Mouse (Mus musculus): ENCODE data around the gene Fyn. TPM values are rescaled to one million over a fixed set of nuclear protein-coding genes. Genes with fewer than 3 reads are reported as not detected.

Gene Fyn
- polyA plus RNA-seq (2016; fragmentation: Nextera tagmentation; extraction: Ambion mirVana), result 20.5 and 21.4 TPM in 2 replicates

DNA sequence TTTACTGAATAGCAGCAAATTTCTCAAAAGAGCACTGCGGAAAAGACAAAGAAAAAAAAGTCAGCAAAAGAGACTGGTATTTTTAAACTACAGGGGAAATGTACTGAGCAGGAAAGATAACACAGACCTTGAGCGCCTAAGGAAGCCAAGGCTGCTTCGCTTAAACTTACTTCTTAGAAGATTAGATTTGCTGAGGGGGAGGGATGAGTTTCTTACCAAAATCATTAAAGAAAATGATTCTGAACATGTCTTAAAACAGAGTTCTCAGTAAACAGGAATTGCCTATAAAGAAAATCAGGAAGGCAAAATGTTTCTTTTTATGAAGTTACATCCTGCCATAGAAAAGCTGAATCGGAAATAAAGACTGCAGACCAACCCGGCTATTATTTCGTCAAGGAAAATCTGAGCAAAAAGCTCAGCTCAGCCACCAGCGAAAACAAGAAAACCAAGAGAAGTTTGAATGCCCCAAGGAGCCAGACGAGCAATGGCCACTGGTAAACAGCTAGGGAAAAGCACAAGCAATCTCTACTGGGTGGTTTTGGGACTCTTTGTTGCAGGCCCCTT lies at the start of gene Fyn:
Fyn (plus strand) TSS at position 284 of the 564 bp plus-strand sequence.
- no peaks in the 10 kb centered on the region for H3K9me3 ChIP-seq
- DNase-seq (ENCODE audit: extremely low spot score, low spot score), result no peak
- peak within 1 kb of the TSS; percentile 85 for H3K4me3 ChIP-seq
- peak within 1 kb of the TSS; percentile 96 for H3K27ac ChIP-seq
- H3K4me1 ChIP-seq, result peaks cover 43% of the 10 kb centered on the region
- WGBS, result 37% methylated on average over 8 of the region's 8 CpGs
- no peaks in the 10 kb centered on the region for H3K36me3 ChIP-seq (replicated peaks)
- H3K27me3 ChIP-seq (ENCODE audit: poor library complexity, severe bottlenecking), result peaks cover 16% of the 10 kb centered on the region

DNA sequence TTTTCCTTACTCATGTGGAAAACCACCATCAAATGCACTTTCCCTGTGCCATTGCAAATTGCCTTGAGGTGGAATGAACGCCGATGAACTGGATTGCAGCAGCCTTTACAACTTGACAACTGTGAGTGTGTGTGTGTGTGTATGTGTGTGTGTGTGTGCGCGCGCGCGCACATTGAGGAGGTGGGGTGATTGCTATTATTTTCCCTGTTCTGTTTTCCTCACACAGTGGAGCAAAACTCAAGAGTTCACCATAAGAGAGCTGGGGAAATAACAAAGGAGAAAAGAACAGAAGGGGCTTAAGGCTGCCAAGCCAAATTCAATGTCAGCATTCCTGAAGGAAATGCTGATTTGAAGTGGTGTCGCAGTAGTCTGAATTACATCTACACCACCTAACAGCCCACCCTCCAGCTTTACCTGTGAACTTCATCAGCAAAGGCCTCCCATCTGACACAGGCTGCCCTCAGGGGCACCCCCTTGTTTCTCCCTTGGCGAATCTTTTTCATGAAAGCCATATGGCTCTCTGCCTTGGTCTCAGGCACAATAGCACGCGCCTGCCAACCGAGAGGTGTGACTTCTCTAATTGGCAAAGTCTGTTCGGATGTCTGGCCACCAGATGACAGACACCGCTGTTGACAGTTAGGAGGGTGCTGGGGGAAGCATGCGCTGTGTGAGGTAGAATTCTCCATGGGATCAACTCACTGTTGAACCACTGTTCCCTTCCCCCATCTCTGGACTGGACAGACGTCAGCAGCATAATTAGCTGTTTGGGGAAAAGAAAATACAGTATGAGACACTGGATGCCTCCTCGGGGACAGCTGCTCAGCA lies 47.6 kb upstream of the Fyn start:
- H3K4me1 ChIP-seq, result peaks cover 20% of the 10 kb centered on the region
- 0 out of 2 replicates have a peak overlapping the region, but pooled peaks have one; percentile 20 for H3K27ac ChIP-seq
- no peak overlapping the region for H3K4me3 ChIP-seq
- H3K36me3 ChIP-seq (replicated peaks), result no peaks in the 10 kb centered on the region
- H3K9me3 ChIP-seq, result no peaks in the 10 kb centered on the region
- peak; percentile 26 for DNase-seq (ENCODE audit: extremely low spot score, low spot score)
- no peaks in the 10 kb centered on the region for H3K27me3 ChIP-seq (ENCODE audit: poor library complexity, severe bottlenecking)
- 76% methylated on average over 17 of the region's 17 CpGs for WGBS

DNA sequence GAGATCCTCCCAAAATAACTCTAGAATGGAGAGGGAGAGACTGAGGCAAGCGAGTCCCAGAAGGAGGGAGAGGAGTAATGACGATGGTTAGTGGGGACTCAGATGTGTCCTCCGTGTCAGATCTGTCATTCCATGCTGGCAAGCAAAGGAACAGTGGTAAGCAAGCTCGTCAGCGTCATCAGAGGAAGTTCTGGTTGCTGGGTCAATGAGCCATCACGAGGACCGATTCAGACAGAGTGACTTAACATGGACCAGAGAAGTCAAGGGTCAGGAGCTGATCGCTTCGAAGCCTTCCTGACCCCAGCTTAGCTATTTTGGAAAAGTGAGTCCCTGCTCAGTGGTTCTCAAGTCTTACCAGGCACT lies 47.1 kb upstream of the Fyn start:
- WGBS, result 81% methylated on average over 9 of the region's 9 CpGs
- DNase-seq (ENCODE audit: extremely low spot score, low spot score), result no peak
- H3K4me3 ChIP-seq, result no peak overlapping the region
- H3K27me3 ChIP-seq (ENCODE audit: poor library complexity, severe bottlenecking), result no peaks in the 10 kb centered on the region
- H3K36me3 ChIP-seq (replicated peaks), result no peaks in the 10 kb centered on the region
- peaks cover 18% of the 10 kb centered on the region for H3K4me1 ChIP-seq
- H3K9me3 ChIP-seq, result no peaks in the 10 kb centered on the region
- H3K27ac ChIP-seq, result no peak overlapping the region

DNA sequence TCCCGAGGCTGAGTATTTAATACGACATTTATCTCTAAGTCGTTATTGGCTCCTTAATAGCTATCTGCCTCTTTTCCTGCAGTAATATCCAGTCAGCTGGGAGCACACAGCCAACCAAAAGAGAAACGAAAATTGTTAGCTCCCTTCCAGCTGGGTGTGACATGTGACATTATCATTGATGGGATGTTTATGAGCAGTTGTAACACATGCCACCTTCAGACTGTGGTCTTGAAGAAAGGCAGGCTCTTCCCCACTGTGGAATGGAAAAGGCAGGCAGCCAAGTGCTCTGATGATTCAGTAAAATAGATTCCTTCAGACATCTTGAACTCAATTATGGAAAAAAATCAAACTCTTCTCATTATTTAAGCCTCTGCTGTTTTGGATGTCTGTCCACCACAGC lies 46.5 kb upstream of the Fyn start:
- no peaks in the 10 kb centered on the region for H3K9me3 ChIP-seq
- no peaks in the 10 kb centered on the region for H3K36me3 ChIP-seq (replicated peaks)
- DNase-seq (ENCODE audit: extremely low spot score, low spot score), result no peak
- H3K27me3 ChIP-seq (ENCODE audit: poor library complexity, severe bottlenecking), result no peaks in the 10 kb centered on the region
- H3K4me3 ChIP-seq, result no peak overlapping the region
- peaks cover 15% of the 10 kb centered on the region for H3K4me1 ChIP-seq
- H3K27ac ChIP-seq, result no peak overlapping the region
- 85% methylated on average over 4 of the region's 4 CpGs for WGBS

- DNase-seq (ENCODE audit: extremely low spot score, low spot score), result no peak
- Histone ChIP-seq H3K9me3 (no peaks in the 10 kb centered on the region), H3K4me1 (peaks cover 14% of the 10 kb centered on the region), H3K27me3 (ENCODE audit: poor library complexity, severe bottlenecking) (no peaks in the 10 kb centered on the region), H3K27ac (no peak overlapping the region), H3K36me3 (replicated peaks) (no peaks in the 10 kb centered on the region), H3K4me3 (no peak overlapping the region)
- WGBS, result 91% methylated on average over 2 of the region's 2 CpGs
These were observed 44.4 kb upstream of the Fyn start for GRCm38 (mm10) chr10:39324291-39324690.

DNA sequence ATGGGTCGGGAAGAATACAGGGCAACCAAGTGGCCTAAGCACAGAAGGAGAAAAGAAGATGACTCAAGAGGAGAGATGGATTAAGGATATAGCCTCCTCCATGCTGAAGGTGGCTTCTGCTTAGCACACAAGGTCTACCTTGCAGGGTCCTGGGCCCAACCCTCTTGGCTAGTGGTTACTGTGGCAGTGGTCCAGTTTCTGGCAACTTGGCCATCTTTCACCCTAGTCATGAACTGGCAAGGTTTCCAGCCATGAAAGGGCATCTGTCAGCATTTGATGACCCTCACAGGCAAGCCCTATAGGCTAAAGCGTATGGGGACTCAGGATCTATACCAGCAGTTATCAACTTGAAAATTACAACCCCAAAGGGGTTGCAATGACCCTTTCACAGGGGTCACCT lies 40.0 kb upstream of the Fyn start:
- Histone ChIP-seq H3K27ac (no peak overlapping the region), H3K27me3 (ENCODE audit: poor library complexity, severe bottlenecking) (no peaks in the 10 kb centered on the region), H3K9me3 (peaks cover 11% of the 10 kb centered on the region; the same call in 1 of the 2 replicates), H3K4me3 (no peak overlapping the region), H3K4me1 (no peaks in the 10 kb centered on the region), H3K36me3 (replicated peaks) (no peaks in the 10 kb centered on the region)
- DNase-seq (ENCODE audit: extremely low spot score, low spot score), result no peak
- 87% methylated on average over 2 of the region's 2 CpGs for WGBS

DNA sequence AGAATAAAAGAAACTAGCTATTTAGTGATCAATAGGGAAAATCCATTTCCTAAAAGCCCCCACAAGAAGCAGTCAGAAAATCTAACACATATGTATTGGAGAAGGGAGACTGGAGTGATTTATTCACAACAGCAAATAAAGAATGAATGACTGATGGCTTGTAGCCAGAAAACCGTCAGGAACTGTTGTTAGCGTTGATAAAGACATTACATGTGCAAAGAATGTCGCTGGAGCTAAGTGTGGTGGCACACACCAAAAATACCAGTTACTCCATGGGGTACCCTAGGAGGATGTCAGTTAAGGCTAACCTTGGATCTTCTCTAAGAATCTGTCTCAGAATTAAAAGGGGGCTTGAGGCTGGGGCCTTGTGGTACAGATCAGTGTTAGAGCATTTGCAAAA lies 34.3 kb upstream of the Fyn start:
- no peaks in the 10 kb centered on the region for H3K4me1 ChIP-seq
- H3K27me3 ChIP-seq (ENCODE audit: poor library complexity, severe bottlenecking), result no peaks in the 10 kb centered on the region
- 84% methylated on average over 3 of the region's 3 CpGs for WGBS
- DNase-seq (ENCODE audit: extremely low spot score, low spot score), result no peak
- H3K4me3 ChIP-seq, result no peak overlapping the region
- peaks cover 11% of the 10 kb centered on the region; the same call in 1 of the 2 replicates for H3K9me3 ChIP-seq
- no peak overlapping the region for H3K27ac ChIP-seq
- no peaks in the 10 kb centered on the region for H3K36me3 ChIP-seq (replicated peaks)

DNA sequence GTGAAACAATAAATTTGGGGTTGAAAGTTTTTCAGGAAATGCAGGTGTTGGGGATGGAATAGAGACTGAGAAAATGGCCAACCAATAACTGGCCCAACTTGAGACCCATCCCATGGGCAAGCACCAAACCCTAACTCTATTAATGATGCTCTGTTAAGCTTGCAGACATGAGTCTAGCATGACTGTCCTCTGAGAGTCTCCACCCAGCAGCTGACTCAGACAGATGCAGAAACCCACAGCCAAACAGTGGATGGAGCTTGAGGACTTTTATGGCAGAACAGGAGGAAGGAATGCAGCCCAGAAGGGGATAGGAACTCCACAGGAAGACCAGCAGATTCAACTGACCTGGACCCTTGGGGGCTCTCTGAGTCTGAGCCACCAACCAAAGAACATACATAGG lies 32.8 kb upstream of the Fyn start:
- Histone ChIP-seq H3K9me3 (peaks cover 11% of the 10 kb centered on the region; the same call in 1 of the 2 replicates), H3K27me3 (ENCODE audit: poor library complexity, severe bottlenecking) (no peaks in the 10 kb centered on the region), H3K4me3 (no peak overlapping the region), H3K36me3 (replicated peaks) (no peaks in the 10 kb centered on the region), H3K27ac (no peak overlapping the region), H3K4me1 (no peaks in the 10 kb centered on the region)
- no peak for DNase-seq (ENCODE audit: extremely low spot score, low spot score)

DNA sequence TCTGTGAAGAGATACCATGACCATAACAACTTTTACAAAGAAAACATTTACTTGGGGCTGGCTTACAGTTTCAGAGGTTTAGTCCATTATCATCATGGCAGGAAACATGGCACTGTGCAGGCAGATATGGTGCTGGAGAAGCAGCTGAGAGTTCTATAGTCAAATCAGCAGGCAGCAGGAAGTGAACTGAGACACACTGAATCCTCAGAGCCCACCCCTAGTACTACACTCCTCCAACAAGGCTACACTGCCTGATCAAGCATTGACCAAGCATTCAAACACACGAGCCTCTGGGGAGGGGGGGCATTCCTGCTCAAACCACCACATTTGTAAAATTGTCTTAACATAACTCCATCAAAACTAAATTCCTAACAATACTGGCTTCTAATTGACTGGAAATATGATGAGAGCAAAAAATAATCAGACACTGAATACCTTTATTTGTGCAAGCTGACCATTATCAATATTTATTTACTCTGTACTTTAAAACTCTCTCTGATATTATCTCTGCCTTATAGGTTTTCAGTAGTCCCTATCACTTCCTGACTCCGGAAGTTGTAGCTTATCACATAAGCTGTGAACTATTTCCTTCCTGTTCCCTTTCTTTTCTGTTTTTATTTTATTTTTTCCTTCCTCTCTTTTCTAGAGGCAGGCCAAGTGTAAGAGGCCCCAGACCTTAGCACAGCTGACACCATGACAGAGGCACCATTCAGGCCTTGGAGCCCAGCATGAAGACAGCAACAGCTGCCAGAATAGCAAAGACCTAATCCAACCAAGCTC lies 29.3 kb upstream of the Fyn start:
- Histone ChIP-seq H3K27me3 (ENCODE audit: poor library complexity, severe bottlenecking) (no peaks in the 10 kb centered on the region), H3K36me3 (replicated peaks) (no peaks in the 10 kb centered on the region), H3K9me3 (no peaks in the 10 kb centered on the region), H3K4me1 (no peaks in the 10 kb centered on the region), H3K4me3 (no peak overlapping the region), H3K27ac (no peak overlapping the region)
- 80% methylated on average over 2 of the region's 2 CpGs for WGBS
- DNase-seq (ENCODE audit: extremely low spot score, low spot score), result no peak

DNA sequence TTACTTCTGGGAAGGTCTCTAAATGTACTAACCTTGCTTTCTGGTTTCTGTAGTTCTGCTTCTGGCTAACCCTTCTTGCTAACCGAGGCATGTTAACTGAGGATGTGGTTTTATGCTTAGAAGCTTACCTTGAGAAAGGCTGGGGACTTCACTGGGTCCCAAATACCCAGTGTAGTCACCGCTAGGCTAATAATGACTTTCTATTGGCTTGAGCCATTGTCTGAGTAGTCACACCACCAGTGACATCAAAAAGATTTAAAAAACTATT lies 28.8 kb upstream of the Fyn start:
- H3K27ac ChIP-seq, result no peak overlapping the region
- no peak for DNase-seq (ENCODE audit: extremely low spot score, low spot score)
- no peaks in the 10 kb centered on the region for H3K36me3 ChIP-seq (replicated peaks)
- WGBS, result 91% methylated on average over 2 of the region's 2 CpGs
- no peak overlapping the region for H3K4me3 ChIP-seq
- H3K4me1 ChIP-seq, result no peaks in the 10 kb centered on the region
- no peaks in the 10 kb centered on the region for H3K27me3 ChIP-seq (ENCODE audit: poor library complexity, severe bottlenecking)
- no peaks in the 10 kb centered on the region for H3K9me3 ChIP-seq

DNA sequence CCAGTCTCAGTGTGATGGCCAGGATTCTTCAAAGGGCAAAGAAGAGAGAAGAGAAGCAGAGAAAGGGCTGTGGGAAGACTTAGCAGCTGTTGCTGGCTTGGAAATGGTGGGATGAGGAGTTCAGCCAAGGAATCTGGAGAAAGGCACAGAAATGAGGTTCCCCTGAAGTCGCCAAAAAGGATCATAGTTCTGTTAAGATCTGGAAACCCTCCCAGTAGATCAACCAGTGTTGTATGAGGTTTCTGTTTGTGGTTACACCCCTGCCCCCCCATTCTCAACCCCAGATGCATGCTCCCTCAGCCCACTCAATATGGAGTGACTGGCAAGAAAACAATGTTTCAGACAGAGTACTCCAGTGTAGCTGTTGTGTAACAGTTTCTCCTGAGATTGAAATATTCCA lies 25.1 kb upstream of the Fyn start:
- no peak for DNase-seq (ENCODE audit: extremely low spot score, low spot score)
- Histone ChIP-seq H3K27ac (no peak overlapping the region), H3K36me3 (replicated peaks) (no peaks in the 10 kb centered on the region), H3K4me1 (no peaks in the 10 kb centered on the region), H3K9me3 (no peaks in the 10 kb centered on the region), H3K27me3 (ENCODE audit: poor library complexity, severe bottlenecking) (no peaks in the 10 kb centered on the region), H3K4me3 (no peak overlapping the region)
- WGBS, result 90% methylated on average over 1 of the region's 1 CpGs

GRCm38 (mm10) chr10:39345921-39346320 lies 22.7 kb upstream of the Fyn start:
- Histone ChIP-seq H3K27ac (no peak overlapping the region), H3K36me3 (replicated peaks) (no peaks in the 10 kb centered on the region), H3K9me3 (no peaks in the 10 kb centered on the region), H3K4me1 (no peaks in the 10 kb centered on the region), H3K27me3 (ENCODE audit: poor library complexity, severe bottlenecking) (no peaks in the 10 kb centered on the region), H3K4me3 (no peak overlapping the region)
- 62% methylated on average over 1 of the region's 1 CpGs for WGBS
- no peak for DNase-seq (ENCODE audit: extremely low spot score, low spot score)

GRCm38 (mm10) chr10:39349781-39350364 lies 18.8 kb upstream of the Fyn start:
- Histone ChIP-seq H3K27me3 (ENCODE audit: poor library complexity, severe bottlenecking) (peaks cover 3% of the 10 kb centered on the region; the same call in 1 of the 2 replicates), H3K36me3 (replicated peaks) (no peaks in the 10 kb centered on the region), H3K4me3 (no peak overlapping the region), H3K9me3 (no peaks in the 10 kb centered on the region), H3K27ac (no peak overlapping the region), H3K4me1 (peaks cover 5% of the 10 kb centered on the region)
- no peak for DNase-seq (ENCODE audit: extremely low spot score, low spot score)
- WGBS, result 96% methylated on average over 14 of the region's 14 CpGs
